In the genomic region with DNA sequence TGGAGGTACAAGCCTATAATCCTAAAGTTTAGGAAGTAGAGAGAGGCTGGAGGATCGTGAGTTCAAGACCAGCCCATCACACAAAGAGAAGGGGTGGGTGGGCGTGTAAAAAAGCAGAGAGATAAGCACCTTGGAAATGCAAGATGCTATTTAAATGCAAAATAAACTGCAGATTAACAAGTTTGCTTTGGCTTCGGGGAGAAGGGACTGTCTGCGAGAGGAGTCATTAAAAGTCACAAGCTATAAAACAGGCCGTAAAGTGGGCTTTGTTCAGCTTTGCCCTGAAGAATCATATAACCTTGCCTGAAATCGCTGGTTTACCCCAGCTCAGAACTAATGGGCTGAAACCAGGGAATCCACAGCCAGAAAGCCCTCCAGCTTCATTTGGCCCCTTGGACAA, we compare ENCODE assay signal across 22 mouse cellular contexts.
"Had no signal": no experiment of that assay in that cellular context is flagged by ENCODE, and none has a peak within 500 bp of the region (broad histone marks: within the 10 kb centered on the region; RNA-seq: fewer than 3 reads in every experiment).

No protein-coding gene starts in this region.

- H3K27me3 ChIP-seq: heart, embryonic 12.5 days; hindbrain, embryonic 12.5 days; intestine, embryonic 15.5 days; limb, embryonic 15.5 days had no signal

- H3K27ac ChIP-seq: heart, embryonic 10.5 days; hindbrain, embryonic 10.5 days; hindbrain, embryonic 12.5 days; hindbrain, embryonic 14.5 days; intestine, embryonic 15.5 days; layer of hippocampus, adult 2 months; left cerebral cortex, adult 2 months; limb, embryonic 12.5 days; limb, embryonic 15.5 days; liver, embryonic 12.5 days; liver, embryonic 14.5 days had no signal

- H3K4me2 ChIP-seq: heart, embryonic 12.5 days; hindbrain, embryonic 12.5 days; hindbrain, embryonic 14.5 days; intestine, embryonic 15.5 days; limb, embryonic 12.5 days; limb, embryonic 15.5 days; liver, embryonic 12.5 days had no signal

- H3K36me3 ChIP-seq: heart, embryonic 10.5 days; heart, embryonic 12.5 days; hindbrain, embryonic 10.5 days; hindbrain, embryonic 12.5 days; intestine, embryonic 15.5 days; limb, embryonic 12.5 days; limb, embryonic 15.5 days; liver, embryonic 12.5 days had no signal

- ATAC-seq: hindbrain, embryonic 16.5 days; intestine, embryonic 15.5 days; intestine, postnatal 0 days; liver, embryonic 12.5 days had no signal

- H3K9ac ChIP-seq: heart, embryonic 12.5 days; hindbrain, embryonic 12.5 days; hindbrain, embryonic 14.5 days; intestine, embryonic 15.5 days; limb, embryonic 12.5 days; limb, embryonic 15.5 days; liver, embryonic 12.5 days; liver, embryonic 14.5 days had no signal

- H3K4me3 ChIP-seq: heart, embryonic 10.5 days; heart, embryonic 12.5 days; hindbrain, embryonic 10.5 days; hindbrain, embryonic 12.5 days; intestine, embryonic 15.5 days; layer of hippocampus, adult 2 months; left cerebral cortex, adult 2 months; limb, embryonic 12.5 days; limb, embryonic 15.5 days; liver, embryonic 12.5 days had no signal

- H3K9me3 ChIP-seq: heart, embryonic 10.5 days; heart, embryonic 12.5 days; hindbrain, embryonic 10.5 days; hindbrain, embryonic 12.5 days; intestine, embryonic 15.5 days; limb, embryonic 12.5 days; limb, embryonic 15.5 days; liver, embryonic 12.5 days had no signal

- DNase-seq: gastrocnemius, postnatal 10 days; gastrocnemius, postnatal 25 days; heart, adult 18-20 months; heart, postnatal 10 days; heart, postnatal 4 days; kidney, adult 18-20 months; kidney, adult 8-10 months; kidney, postnatal 14 days had no signal

- H3K4me1 ChIP-seq: hindbrain, embryonic 10.5 days; hindbrain, embryonic 12.5 days; intestine, embryonic 15.5 days; liver, embryonic 12.5 days had no signal
